Mouse (Mus musculus) brain, adult 2 months (tissue): ENCODE data around the gene Epop.

Source experiments
- DNase-seq: peaks from one replicate; pipeline ENCODE4 v3.0.0; 2011; ENCODE audit warnings: low read depth, low spot score

Epop gene

DNA sequence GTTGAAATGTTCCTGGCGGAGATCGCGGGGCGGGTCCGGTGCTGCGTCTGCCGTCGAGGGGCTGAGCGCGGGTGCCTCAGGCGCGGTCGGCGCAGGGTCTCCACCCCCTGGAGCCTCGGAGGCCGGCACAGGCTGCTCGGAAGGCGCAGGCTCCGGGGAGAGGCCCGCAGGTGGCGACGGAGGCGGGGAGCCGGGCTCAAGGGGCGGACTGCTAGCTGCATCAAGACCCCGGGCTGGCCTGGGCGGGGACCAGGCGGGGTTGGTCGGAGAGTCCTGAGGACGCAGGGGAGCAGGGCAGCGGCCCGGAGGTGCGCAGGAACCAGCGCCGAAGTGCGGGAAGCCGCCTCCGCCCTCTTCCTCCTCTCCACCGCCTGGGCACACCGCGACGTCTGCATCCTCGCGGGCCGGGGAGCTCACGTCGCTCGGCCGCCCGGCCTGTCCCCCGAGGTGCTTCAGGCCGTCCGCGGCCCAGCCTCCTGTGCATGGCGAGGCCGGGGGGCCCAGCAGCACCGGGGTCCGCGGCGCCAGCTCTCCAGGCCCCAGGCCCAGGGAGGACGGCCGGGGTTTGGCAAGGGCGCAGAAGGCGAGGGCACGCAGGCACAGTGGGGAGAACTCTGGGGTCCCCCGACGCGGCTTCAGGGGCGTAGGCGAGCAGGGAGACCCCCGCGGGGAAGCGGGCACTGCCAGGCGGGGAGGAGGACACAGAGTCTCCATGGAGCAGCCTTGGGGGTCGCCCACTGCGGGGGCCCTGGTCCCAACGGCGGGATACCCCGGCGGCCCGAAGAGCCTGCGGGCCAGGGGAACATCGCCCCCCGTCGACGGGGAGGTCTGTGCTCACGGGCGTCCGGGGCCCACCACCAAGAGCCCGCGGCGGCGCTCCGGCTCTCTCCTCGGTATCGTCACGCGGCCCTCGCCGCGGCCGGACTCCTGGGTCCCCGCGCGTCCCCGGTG, 659 bp downstream of the Epop start:
- DNase-seq: no peak

DNA sequence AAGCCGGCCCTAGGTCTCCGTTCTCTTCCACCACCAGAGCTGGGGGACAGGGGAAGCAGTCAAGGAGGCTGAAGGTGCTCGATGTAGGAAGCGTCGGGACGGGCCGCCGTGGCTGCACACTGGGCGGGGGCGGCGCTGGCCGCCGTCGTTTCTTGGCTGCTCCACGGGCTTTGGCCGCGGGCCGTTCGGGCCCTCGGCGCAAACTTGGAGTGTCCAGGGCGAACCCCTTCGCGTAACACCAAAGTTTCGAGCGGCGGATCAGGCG, 1.3 kb downstream of the Epop start:
- DNase-seq: no peak

DNA sequence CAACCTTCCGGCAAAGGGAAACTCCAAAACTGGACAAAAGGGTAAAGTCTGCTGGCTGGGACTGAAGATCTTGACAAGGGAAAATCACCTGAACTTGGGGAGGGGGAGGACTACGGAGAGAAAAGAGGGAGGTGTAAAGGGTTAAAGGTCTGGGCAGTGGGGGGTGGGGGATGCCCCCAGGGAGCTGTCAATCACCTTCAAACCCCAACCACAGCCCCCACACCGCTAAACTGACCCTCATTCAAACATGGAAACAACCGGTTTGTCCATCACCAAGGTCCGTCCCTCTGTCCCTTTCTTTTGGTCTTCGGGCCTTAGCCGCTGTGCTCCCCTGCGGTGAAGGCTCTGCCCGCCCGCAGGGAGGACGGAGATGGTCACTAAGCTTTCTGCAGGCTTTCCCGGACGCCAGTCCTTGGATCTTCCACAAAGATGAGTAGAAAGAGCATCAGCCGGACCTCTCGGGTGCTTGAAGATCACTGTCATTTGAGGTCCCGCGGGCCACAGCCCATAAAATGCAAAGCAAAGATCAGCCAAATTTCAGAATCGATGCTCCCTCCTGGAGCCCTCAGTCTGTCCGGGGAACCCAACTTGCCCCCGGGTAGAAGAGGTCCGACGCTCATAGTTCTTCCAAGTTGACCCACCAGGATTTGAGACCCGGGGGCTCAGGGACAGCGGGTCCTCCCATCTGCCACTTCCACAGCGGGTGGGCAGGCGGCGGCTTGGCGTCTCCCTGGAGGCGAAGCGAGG, 1.8 kb downstream of the Epop start:
- no peak for DNase-seq

DNA sequence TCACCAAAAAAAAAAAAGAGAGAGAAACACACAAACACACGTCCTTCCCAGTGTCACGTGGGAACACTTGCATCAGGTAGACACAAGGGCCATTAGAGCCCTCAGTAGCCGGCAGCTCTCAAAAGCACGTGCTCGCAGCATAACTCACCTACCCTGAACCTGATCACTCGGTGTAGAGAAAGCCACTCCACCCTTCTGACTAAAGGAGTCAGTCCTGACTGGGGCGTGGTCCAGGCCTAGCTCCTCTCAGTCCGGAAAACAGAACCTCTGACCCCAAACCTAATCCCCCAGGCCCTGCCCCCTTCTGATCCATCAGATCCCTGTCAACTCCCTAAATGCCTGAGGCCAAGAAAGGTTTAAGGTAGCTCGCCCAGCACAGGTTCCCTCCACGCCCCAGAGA, 2.7 kb downstream of the Epop start:
- no peak for DNase-seq

DNA sequence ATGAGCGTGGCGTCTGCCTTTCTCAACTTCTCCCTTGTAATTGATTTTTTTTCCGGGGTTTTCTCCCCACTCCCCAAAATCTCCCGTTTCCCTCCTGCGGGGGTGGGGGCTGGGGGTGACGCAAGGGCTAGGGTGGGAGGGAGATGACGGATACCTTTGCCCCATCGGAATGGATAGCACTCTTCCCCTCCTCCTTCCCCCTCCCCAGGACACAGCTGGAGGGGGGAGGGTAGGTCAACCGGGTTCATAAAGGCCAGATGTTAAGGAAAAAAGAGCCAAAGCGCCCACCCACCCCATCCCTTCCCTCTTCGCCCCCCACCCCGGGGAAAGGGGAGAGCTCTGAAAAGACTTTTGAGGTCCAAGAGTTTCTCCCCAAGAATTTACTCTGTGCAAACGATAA, 3.1 kb downstream of the Epop start:
- DNase-seq: no peak

DNA sequence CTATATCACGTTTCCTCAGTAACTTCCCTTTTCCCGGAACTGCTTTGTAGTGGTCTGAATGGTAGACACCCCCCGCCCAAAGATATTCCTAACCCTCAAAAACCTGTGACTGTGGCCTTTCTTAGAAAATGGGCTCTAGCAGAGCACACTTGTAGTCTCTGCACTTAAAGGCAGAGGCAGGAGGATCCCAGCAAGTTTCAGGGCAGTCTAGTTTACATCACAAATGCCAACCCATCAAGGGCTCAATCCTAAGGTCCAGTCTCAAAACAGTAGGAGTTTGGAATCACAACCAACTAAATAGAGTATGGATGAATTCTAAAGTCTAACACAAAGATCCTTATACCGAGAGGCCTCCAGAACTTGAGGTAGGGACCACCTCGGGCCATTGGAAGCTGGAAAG, 4.0 kb downstream of the Epop start:
- no peak for DNase-seq

DNA sequence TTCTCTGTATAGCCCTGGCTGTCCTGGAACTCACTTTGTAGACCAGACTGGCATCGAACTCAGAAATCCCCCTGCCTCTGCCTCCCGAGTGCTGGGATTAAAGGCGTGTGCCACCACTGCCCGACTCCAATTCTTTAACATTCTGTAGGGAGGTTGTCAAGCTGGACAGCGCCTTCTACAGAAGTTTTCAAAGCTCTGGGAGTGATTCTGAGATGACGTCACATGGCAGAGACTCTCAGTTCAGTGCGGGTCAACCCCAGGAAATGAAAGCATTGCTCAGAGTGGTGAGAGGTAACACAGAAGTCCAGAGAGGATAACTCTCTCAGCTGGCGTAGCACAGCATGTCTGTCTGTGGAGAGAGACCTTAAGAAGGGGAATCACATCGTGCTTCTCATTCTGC, 6.3 kb downstream of the Epop start:
- DNase-seq: no peak

DNA sequence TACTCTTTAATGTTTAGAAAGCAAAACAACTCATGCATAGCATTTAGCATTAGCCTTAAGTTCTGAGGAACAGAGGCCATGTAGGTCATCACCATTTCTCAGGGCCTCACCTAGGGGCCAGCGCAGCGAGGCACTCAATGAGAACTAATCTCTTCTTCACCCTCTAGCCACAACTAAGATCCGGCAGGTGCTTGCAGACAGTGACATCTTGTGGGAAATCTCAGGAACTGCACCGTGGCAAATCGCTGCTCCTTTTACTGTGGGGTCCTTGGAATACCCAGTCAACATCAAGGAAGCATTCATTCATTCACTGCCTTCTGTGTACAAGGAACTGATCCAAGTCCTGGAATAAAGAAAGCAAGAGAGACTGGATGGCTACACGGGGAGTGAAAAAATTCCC, 7.1 kb downstream of the Epop start:
- peak; percentile 88 for DNase-seq

DNA sequence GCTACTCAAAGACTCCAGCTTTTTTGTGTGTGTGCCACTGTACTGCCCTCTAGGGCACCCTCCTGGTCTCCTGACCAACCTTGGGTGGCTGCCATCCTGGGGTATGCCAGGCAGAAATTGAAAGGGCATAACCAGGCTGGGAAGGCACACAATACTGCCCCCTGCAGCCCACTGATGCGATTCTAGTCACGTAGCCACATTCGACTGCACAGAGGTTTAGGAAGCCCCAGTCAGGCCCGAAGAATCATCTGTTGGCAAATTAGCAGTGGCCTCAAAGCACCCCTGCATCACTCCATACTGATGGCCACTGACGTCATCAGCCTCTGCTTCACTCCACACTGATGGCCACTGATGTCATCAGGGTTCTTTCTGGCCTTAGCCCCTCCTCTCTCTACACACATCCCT, 10.1 kb downstream of the Epop start:
- DNase-seq: peak; percentile 93

DNA sequence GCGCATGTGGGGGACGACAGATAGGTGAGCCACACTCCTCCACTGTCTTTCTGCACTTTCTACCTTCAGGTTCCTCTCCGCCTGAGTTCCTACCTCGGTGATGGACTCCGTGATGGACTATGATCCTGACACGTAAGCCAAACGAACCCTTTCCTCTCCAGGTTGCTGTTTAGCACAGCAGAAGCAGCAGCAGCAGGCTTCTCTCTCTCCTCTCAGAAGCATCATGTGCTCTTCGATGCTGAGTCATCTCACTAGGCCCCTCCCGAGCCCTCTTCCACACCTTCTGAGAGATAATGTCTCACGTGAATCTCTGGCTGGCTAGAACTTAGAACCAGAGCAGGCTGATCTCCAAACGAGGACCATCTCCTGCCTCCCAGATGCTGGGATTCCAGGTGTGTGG, 11.1 kb downstream of the Epop start:
- DNase-seq: peak; percentile 76

DNA sequence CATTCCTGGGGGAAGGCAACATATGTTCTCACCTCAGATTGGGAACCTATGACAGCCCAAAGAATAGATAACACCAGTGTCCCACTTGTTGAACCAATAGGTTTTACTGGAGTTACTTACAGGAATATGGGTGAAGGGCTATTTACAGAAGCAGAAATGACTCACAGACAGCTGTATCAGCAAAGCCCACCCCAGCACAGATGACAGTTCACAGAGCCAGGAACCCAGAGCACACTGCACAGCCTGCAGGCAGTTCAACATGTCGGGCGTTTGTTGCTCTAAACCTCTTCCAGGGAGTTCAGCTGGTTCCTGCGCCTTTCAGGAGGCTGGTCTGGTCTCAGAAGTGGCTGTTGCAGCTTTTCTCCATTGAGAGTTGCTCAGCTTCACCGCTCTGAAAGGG, 14.2 kb downstream of the Epop start:
- no peak for DNase-seq

DNA sequence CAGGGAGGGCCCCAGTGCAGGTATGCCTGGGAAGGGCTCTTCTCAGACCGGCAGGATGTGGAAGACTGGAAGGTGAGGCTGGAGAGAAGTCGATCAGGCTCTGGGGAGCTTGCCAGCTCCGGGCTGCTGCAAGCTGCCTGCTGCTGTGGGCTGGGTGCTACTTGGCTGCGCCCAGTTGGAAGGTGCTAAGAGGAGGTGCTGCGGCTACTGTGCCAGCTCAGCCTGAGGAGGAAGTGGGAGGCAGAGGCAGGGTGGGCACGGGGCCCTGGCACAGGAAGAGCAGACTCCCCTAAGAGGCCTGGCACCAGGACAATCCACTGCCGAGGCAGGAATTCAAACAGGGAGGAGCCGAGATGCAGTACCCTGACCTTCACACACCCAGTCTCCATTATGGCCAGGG, 18.4 kb downstream of the Epop start:
- peak; percentile 94 for DNase-seq

DNA sequence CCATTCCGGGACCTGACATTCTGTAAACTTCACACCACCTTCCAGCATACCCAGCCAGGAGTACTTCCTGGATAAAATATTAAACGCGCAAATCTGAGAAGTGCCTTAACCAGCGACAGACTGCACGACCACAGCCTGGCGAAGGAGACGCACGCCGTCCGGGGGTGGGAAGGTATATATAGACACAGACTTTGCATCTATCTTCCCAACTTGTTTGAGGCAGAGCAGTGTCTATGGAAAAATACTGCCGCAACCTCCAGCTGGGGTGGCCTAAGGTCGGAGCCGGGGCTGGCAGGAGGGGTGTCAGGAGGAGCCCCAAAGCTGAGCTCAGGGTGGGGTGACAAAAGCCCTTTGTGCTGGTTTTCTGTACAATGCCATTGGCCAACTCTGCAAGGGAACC, 19.8 kb downstream of the Epop start:
- peak; percentile 89 for DNase-seq

DNA sequence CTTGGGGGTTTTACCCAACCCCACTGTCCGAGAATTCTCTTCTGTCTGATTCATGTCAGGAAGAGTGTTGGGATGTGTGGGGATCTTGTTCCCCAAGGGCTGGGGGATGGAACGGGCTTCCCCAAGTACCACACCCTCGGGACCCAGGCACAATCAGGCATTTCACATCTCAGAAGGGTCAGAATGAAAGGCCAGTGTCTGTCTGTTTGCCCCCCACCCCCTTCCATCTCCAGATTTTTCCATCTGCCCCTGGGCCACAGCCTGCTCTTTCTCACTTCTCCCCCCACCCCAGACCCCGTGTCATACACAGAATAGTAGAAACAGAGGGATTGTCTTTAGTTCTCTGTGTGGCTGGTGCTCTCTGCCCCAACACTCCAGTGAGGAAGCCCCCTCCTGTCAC, 20.6 kb downstream of the Epop start:
- DNase-seq: peak; percentile 91

DNA sequence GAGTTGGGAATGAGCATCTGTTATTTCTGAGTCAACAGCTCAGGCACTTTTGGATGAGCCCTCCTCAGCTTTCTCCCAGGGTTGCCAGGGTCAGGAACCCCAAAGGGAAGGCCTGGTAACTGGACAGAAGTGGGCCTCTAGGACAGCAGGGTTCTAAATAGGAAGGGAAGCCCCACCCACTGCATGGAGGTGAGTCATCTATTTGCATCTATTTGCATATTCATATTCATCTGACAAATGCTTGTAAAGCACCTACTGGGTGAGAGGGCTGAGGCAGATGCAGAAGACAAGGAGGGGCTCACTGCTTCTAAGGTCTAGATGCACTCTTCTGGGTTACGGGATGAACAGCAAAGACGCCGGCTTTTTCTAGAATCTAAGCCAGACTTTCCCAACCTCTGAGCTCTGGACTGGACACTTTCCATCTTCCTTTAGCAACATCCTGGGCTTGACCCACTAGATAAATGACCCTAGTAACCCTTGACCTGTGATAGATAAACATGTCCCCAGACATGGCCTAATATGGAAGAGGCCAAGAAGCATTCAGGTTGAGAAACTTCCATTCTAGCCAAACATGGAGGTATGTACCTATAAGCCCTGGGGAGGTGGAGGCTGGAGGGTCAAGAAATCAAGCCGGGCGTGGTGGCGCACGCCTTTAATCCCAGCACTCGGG, 22.3 kb downstream of the Epop start:
- DNase-seq: no peak

DNA sequence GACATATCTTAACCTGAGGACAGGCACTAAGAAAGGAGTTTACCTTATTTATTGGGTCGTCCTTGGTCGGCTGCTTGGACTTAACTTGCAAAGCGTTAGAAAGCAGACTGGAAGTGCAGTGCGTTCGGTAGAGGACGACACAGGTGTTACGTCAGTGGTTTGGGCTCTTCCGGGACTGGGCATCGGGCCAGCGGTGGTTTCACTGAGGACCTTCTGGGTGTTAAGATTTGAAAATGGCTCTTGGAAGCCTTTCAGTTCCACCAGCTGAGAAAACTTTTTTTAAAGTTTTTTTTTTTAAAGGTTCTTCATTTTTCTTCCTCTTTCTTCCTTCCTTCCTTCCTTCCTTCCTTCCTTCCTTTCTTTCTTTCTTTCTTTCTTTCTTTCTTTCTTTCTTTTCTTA, 25.6 kb downstream of the Epop start:
- DNase-seq: no peak

DNA sequence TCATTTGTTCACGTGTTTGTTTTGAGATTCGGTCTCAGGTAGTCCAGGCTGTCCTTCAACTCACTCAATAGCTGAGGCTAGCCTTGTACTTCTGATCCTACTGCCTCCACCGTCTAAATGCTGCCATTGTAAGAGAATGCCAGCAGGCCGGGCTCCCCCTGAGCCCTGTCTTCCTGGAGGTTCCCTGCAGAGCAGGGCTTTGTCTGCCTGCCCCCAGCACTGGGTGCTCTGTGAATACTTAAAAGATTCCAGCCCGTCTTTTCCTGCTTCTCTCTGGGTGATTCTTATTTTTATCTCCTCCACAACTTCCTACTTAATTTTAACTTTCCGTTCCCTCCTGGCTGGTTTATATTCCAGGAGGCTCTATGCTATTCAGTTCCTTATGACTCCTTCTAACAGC, 27.3 kb downstream of the Epop start:
- DNase-seq: peak; percentile 40

DNA sequence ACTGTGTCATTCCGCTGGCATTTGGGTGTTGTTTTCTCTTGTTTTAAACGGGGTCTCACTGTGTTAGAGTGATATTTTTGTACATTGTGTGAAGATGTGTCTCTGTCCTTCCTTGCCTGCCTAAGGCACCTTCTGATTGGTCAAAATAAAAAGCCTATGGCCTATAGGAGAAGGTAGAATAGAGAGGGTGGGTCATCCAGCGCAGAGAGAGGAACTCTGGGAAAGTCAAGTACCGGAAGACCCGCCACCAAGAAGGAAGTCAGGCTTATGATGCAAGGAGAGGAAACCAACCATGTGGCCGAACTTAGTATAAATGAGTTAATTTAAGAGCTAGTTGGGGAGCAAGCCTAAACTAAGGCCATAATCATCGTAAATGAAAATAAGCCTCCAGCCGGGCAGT, 30.4 kb downstream of the Epop start:
- no peak for DNase-seq

DNA sequence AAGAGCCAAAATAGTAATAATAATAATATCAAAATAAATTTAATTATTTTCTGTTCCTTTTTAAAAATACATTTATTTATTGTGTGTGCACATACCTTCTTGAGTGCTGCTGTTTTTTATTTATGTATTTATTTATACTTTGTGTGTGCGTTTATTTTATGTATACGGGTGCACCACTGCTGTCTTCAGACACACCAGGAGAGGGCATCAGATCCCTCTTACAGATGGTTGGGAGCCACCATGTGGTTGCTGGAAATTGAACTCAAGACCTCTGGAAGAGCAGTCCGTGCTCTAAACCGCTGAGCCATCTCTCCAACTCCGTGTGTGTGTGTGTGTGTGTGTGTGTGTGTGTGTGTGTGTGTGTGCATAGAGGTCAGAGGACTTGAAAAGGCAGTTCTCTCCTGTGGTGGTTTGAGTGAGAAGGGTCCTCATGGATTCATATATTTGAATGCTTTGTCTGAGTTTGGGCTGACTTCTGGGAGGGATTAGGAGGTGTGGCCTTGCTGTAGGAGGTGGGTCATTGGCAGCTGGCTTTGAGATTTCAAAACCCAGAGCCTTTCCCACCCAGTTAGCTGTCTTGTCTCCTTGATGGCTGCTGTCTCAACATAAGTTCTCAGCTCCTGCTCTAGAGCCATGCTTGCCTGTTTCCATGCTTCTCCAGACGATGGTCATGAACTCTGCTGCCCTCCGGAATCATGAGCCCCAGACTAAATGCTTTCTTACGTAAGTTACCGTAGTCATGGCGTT, 31.4 kb downstream of the Epop start:
- DNase-seq: no peak

DNA sequence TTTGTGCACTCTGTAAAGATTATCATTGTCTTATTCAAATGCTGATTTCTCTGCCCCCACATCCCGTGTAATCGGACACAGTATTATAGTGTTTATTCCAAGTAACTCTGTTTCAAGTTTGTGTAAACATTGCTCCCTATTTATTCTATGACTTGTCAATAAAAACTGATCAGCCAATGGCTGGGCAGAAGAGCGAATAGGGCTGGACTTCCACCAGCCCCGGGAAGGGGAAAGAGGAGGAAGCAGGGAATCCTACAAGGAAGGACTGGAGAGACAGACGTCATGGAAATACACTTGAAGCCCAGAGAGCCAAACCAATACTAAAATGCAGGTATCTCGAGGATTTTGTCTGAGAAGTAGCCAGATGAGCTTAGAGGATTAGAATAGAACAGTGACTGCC, 35.4 kb downstream of the Epop start:
- DNase-seq: no peak

DNA sequence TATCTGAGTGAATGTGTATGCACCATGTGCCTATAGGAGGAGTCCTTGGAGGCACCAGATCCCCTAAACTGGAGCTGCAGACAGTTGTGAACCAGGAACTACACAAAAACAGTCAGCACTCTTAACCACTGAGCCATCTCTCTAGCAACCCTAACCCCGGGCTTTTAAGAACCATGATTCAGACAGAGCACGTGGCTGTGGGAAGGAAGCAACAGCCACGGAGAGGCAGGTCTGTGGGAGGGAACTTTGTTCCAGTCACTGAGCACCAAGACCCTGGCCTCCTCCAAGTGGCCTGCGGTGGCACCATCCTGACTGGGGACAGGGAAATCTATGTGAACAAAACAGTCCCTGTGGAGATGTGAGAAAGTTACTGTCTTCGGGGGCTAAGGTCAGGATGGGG, 37.6 kb downstream of the Epop start:
- peak; percentile 54 for DNase-seq
